Mouse (Mus musculus): ENCODE measurements around the gene Osbpl11. TPM values are rescaled to one million over a fixed set of nuclear protein-coding genes. Genes with fewer than 3 reads are reported as not detected.

The Osbpl11 gene
- total RNA-seq, 2 experiments from 2014 or later = 17.8 to 20.2 TPM

Other genes with a start within 250 kb of the Osbpl11 start
- gene Iqcg, start 128.9 kb upstream of the Osbpl11 start, total RNA-seq (2021) = 1 to 10 TPM; 2.1 to 2.2 TPM
- gene Rpl35a, start 128.6 kb upstream of the Osbpl11 start, total RNA-seq (2021) = 100 to 1,000 TPM; 506 to 544 TPM
- 1 to 10 TPM; 3.6 to 5.5 TPM for gene Lmln, start 122.5 kb upstream of the Osbpl11 start, total RNA-seq (2021)
- gene Snx4, start 66.4 kb downstream of the Osbpl11 start, total RNA-seq (2021) = 10 to 100 TPM; 46.9 to 52.8 TPM
- gene Zfp148, start 195.8 kb downstream of the Osbpl11 start, total RNA-seq (2021) = 10 to 100 TPM; 48.7 to 51.5 TPM